Mouse (Mus musculus) CH12.LX (cell line): ENCODE data around the gene Baiap2l1. TPM values are rescaled to one million over a fixed set of nuclear protein-coding genes. Genes with fewer than 3 reads are reported as not detected.

Experiments
- DNase-seq: peaks from one replicate; pipeline ENCODE4 v3.0.0-alpha.2; 2013; ENCODE audit errors: extremely low read depth
- H3K27ac ChIP-seq: 2 replicates; pipeline ENCODE4 v1.5.1; 2012; ENCODE audit warnings: low read depth, mild to moderate bottlenecking, control low read depth, moderate library complexity; ENCODE audit not compliant: insufficient read depth
- H3K27me3 ChIP-seq: replicated peaks from 2 replicates; pipeline ENCODE3; 2012; ENCODE audit warnings: inconsistent platforms
- H3K36me3 ChIP-seq, 2 experiments: replicated peaks in 1 of 2; 2 replicates each; pipeline versions ENCODE3 to v1.6.1; 2012; ENCODE audit warnings: inconsistent platforms in 1 of 2, low read length in 1 of 2, mild to moderate bottlenecking in 1 of 2, mixed read lengths in 1 of 2, moderate library complexity in 1 of 2; ENCODE audit not compliant: control insufficient read depth in 1 of 2, insufficient read depth in 1 of 2
- H3K4me1 ChIP-seq, 2 experiments: 2 replicates each; pipeline ENCODE4 v1.6.1; 2012; ENCODE audit warnings: inconsistent platforms in 1 of 2, moderate library complexity in 1 of 2; ENCODE audit not compliant: insufficient read depth in 2 of 2, control insufficient read depth in 1 of 2
- H3K4me2 ChIP-seq: 2 replicates; pipeline ENCODE4 v1.6.1; 2012; ENCODE audit warnings: low read depth, mild to moderate bottlenecking, control low read depth; ENCODE audit not compliant: poor library complexity, insufficient read depth, severe bottlenecking
- H3K4me3 ChIP-seq, 3 experiments: fragments of 150-350 bp in 1 of 3; sonication (generic) in 1 of 3; replicated peaks in 1 of 3; 2 replicates each; pipeline versions ENCODE3 to v1.5.1; 2011 to 2012; ENCODE audit warnings: low read depth in 2 of 3, low read length in 2 of 3, mild to moderate bottlenecking in 2 of 3, moderate library complexity in 2 of 3, control low read depth in 1 of 3, improper control_type of control experiment in 1 of 3, inconsistent platforms in 1 of 3, mixed read lengths in 1 of 3; ENCODE audit not compliant: poor library complexity in 1 of 3
- H3K79me2 ChIP-seq: replicated peaks from 2 replicates; pipeline ENCODE4 v1.6.1; 2012; ENCODE audit warnings: mild to moderate bottlenecking, moderate library complexity; ENCODE audit not compliant: control insufficient read depth, poor library complexity, insufficient read depth, severe bottlenecking; ENCODE audit errors: extremely low read depth
- H3K9ac ChIP-seq: 2 replicates; pipeline ENCODE4 v1.6.1; 2012; ENCODE audit warnings: low read depth, mild to moderate bottlenecking, control low read depth, moderate library complexity; ENCODE audit not compliant: insufficient read depth
- H3K9me3 ChIP-seq: replicated peaks from 2 replicates; pipeline ENCODE3; 2012; ENCODE audit warnings: low read length, inconsistent platforms, mixed read lengths
- BHLHE40 ChIP-seq: IDR thresholded peaks from 2 replicates; pipeline ENCODE4 v1.6.1; 2011; ENCODE audit warnings: mild to moderate bottlenecking, low read depth, low read length, improper control_type of control experiment
- E2F4 ChIP-seq: IDR thresholded peaks from 2 replicates; pipeline ENCODE4 v1.6.1; 2011; ENCODE audit warnings: low read depth, low read length, improper control_type of control experiment; ENCODE audit not compliant: insufficient replicate concordance
- ELF1 ChIP-seq: IDR thresholded peaks from 2 replicates; pipeline ENCODE4 v1.6.1; 2014; ENCODE audit warnings: low read depth, mild to moderate bottlenecking, inconsistent platforms, low read length, improper control_type of control experiment
- EP300 ChIP-seq: IDR thresholded peaks from 2 replicates; pipeline ENCODE4 v1.6.1; 2011; ENCODE audit warnings: low read length, improper control_type of control experiment
- ETS1 ChIP-seq: conservative IDR thresholded peaks from 2 replicates; pipeline ENCODE4 v1.6.1; 2012; ENCODE audit warnings: low read depth, mild to moderate bottlenecking, inconsistent platforms, low read length, improper control_type of control experiment, moderate library complexity
- GABPA ChIP-seq: IDR thresholded peaks from 2 replicates; pipeline ENCODE4 v1.6.1; 2012; ENCODE audit warnings: low read depth, low read length, improper control_type of control experiment, inconsistent platforms; ENCODE audit not compliant: insufficient replicate concordance
- HCFC1 ChIP-seq: IDR thresholded peaks from 2 replicates; pipeline ENCODE4 v1.6.1; 2012; ENCODE audit warnings: low read depth, mild to moderate bottlenecking, inconsistent platforms, low read length, improper control_type of control experiment
- JUN ChIP-seq: IDR thresholded peaks from 2 replicates; pipeline ENCODE4 v1.6.1; 2011; ENCODE audit warnings: low read depth, mild to moderate bottlenecking, low read length, improper control_type of control experiment, moderate library complexity; ENCODE audit not compliant: insufficient read depth
- MAX ChIP-seq: IDR thresholded peaks from 2 replicates; pipeline ENCODE4 v1.6.1; 2011; ENCODE audit warnings: low read length, improper control_type of control experiment
- MEF2A ChIP-seq: IDR thresholded peaks from 2 replicates; pipeline ENCODE4 v1.6.1; 2014; ENCODE audit warnings: low read depth, mild to moderate bottlenecking, inconsistent platforms, low read length, improper control_type of control experiment, borderline replicate concordance
- MXI1 ChIP-seq: IDR thresholded peaks from 2 replicates; pipeline ENCODE4 v1.6.1; 2011; ENCODE audit warnings: mild to moderate bottlenecking, low read depth, low read length, improper control_type of control experiment
- MYC ChIP-seq: IDR thresholded peaks from 2 replicates; pipeline ENCODE4 v1.6.1; 2011; ENCODE audit warnings: low read depth, mild to moderate bottlenecking, improper control_type of control experiment, low read length
- PAX5 ChIP-seq: IDR thresholded peaks from 2 replicates; pipeline ENCODE4 v1.6.1; 2012; ENCODE audit warnings: low read length, inconsistent platforms, mixed read lengths
- POLR2AphosphoS2 ChIP-seq: IDR thresholded peaks from 2 replicates; pipeline ENCODE4 v1.6.1; 2011; ENCODE audit warnings: low read depth, low read length, improper control_type of control experiment
- RAD21 ChIP-seq: IDR thresholded peaks from 2 replicates; pipeline ENCODE4 v1.6.1; 2011; ENCODE audit warnings: low read depth, mild to moderate bottlenecking, low read length, improper control_type of control experiment, moderate library complexity
- SMC3 ChIP-seq: IDR thresholded peaks from 2 replicates; pipeline ENCODE4 v1.6.1; 2011; ENCODE audit warnings: low read depth, low read length, improper control_type of control experiment
- TBP ChIP-seq: conservative IDR thresholded peaks from 2 replicates; pipeline ENCODE4 v1.6.1; 2011; ENCODE audit warnings: low read depth, low read length, improper control_type of control experiment
- TCF12 ChIP-seq: IDR thresholded peaks from 2 replicates; pipeline ENCODE4 v1.6.1; 2014; ENCODE audit warnings: low read depth, mild to moderate bottlenecking, inconsistent platforms, low read length, improper control_type of control experiment
- USF2 ChIP-seq: conservative IDR thresholded peaks from 2 replicates; pipeline ENCODE4 v1.6.1; 2011; ENCODE audit warnings: low read depth, low read length, improper control_type of control experiment
- ZC3H11A ChIP-seq: IDR thresholded peaks from 2 replicates; pipeline ENCODE4 v1.6.1; 2012; ENCODE audit warnings: low read depth, mild to moderate bottlenecking, inconsistent platforms, low read length, improper control_type of control experiment
- dilution Hi-C: fragments of 300-500 bp; cut with MboI; formaldehyde crosslinking; loops from 2 replicates; pipeline ENCODE4 v1.14.3; 2020; ENCODE audit warnings: low sequenced_read_pairs; ENCODE audit not compliant: extremely low pct_unique_long_range_greater_than_20kb, extremely low pct_ligation_motif_present
- in situ Hi-C: fragments of 300-500 bp; cut with MboI; formaldehyde crosslinking; loops from 3 replicates; pipeline ENCODE4 v1.14.3; 2019; ENCODE audit warnings: low sequenced_read_pairs, low pct_ligation_motif_present, low pct_unique_long_range_greater_than_20kb, mixed read lengths
- polyA plus RNA-seq: library from polyadenylated mRNA; unstranded; fragments of >175 nt; gene quantifications from 2 replicates; pipeline ENCODE4 v1.2.1, GENCODE M21; 2012; ENCODE audit warnings: low read depth; ENCODE audit not compliant: insufficient read length
- total RNA-seq, 2 experiments: library from RNA; depleted of rRNA; stranded (reverse); fragments of 300-350 nt in 1 of 2; fragments of >200 nt in 1 of 2; gene quantifications; 2 replicates each; pipeline ENCODE4 v1.2.3; 2012 to 2014

The Baiap2l1 gene
- total and polyA plus RNA-seq, 3 experiments = 0.04 to 0.40 (median 0.11) TPM

- H3K4me1 ChIP-seq = no peaks in the 10 kb centered on the region; a peak in 1 of 4 replicates
- no peak for DNase-seq
- no peaks in the 10 kb centered on the region for H3K27me3 ChIP-seq
- H3K4me3 ChIP-seq = no peak overlapping the region
- no peaks in the 10 kb centered on the region for H3K36me3 ChIP-seq
- H3K9me3 ChIP-seq = no peaks in the 10 kb centered on the region
- TF ChIP-seq PAX5 (no peak), HCFC1 (no peak), ELF1 (no peak), POLR2AphosphoS2 (no peak)
- no peak overlapping the region for H3K27ac ChIP-seq
- no peak overlapping the region for H3K4me2 ChIP-seq
- dilution Hi-C loops = no loop called here
- no peak overlapping the region for H3K9ac ChIP-seq
- in situ Hi-C loops = no loop called here
- H3K79me2 ChIP-seq = no peaks in the 10 kb centered on the region
These were observed 23.9 kb downstream of the Baiap2l1 start for GRCm38 (mm10) chr5:144334010-144334409.

- in situ Hi-C loops = no loop called here
- H3K27me3 ChIP-seq = no peaks in the 10 kb centered on the region
- no peak overlapping the region for H3K27ac ChIP-seq
- TF ChIP-seq MXI1 = no peak
- no peak for TF ChIP-seq EP300
- no peak for TF ChIP-seq TCF12
- TF ChIP-seq JUN = no peak
- no peak for TF ChIP-seq SMC3
- TF ChIP-seq MYC = no peak
- no peak for TF ChIP-seq ETS1
- TF ChIP-seq RAD21 = no peak
- no peak for TF ChIP-seq MEF2A
- TF ChIP-seq E2F4 = no peak
- TF ChIP-seq GABPA = no peak
- TF ChIP-seq BHLHE40 = no peak
- no peak for TF ChIP-seq TBP
- TF ChIP-seq PAX5 = no peak
- no peak for TF ChIP-seq MAX
- no peak for TF ChIP-seq ZC3H11A
- TF ChIP-seq HCFC1 = no peak
- no peak for TF ChIP-seq USF2
- no peak overlapping the region for H3K9ac ChIP-seq
- H3K4me1 ChIP-seq = no peaks in the 10 kb centered on the region
- H3K79me2 ChIP-seq = no peaks in the 10 kb centered on the region
- H3K36me3 ChIP-seq = no peaks in the 10 kb centered on the region
- dilution Hi-C loops = no loop called here
- no peak overlapping the region for H3K4me3 ChIP-seq
- H3K4me2 ChIP-seq = no peak overlapping the region
- no peaks in the 10 kb centered on the region for H3K9me3 ChIP-seq
- DNase-seq = no peak
These were observed 35.2 kb downstream of the Baiap2l1 start for GRCm38 (mm10) chr5:144322717-144323116.
